Mouse (Mus musculus) Muller cell, postnatal 12 days (primary cell): ENCODE measurements around the gene Anapc13.
A peak's percentile ranks its signal among the peaks of the same experiment; 100 is the strongest.

ENCODE experiments used
- DNase-seq: peaks from one replicate; pipeline ENCODE4 v3.0.0-alpha.2; 2015; ENCODE audit errors: inconsistent ontology term

The Anapc13 gene

GRCm38 (mm10) chr9:102631589-102632147 is 5.6 kb downstream of the Anapc13 start:
- no peak for DNase-seq

- no peak for DNase-seq
Observed at GRCm38 (mm10) chr9:102632173-102632572, 6.1 kb downstream of the Anapc13 start.

- peak; percentile 49 for DNase-seq
Observed at GRCm38 (mm10) chr9:102632923-102633537, 6.9 kb downstream of the Anapc13 start.

- no peak for DNase-seq
Observed at GRCm38 (mm10) chr9:102634453-102634852, 8.4 kb downstream of the Anapc13 start.

- peak; percentile 71 for DNase-seq
Observed at GRCm38 (mm10) chr9:102636553-102636952, 10.5 kb downstream of the Anapc13 start.

GRCm38 (mm10) chr9:102637115-102637514 is 11.0 kb downstream of the Anapc13 start:
- no peak for DNase-seq

- DNase-seq = no peak
Observed at GRCm38 (mm10) chr9:102638963-102639362, 12.9 kb downstream of the Anapc13 start.

- DNase-seq = no peak
Observed at GRCm38 (mm10) chr9:102639510-102639909, 13.4 kb downstream of the Anapc13 start.

- peak; percentile 65 for DNase-seq
Observed at GRCm38 (mm10) chr9:102641531-102641930, 15.4 kb downstream of the Anapc13 start.

- no peak for DNase-seq
Observed at GRCm38 (mm10) chr9:102643071-102643485, 17.0 kb downstream of the Anapc13 start.

- DNase-seq = peak; percentile 99
Observed at GRCm38 (mm10) chr9:102643486-102644101, 17.5 kb downstream of the Anapc13 start.

GRCm38 (mm10) chr9:102645119-102645695 is 19.1 kb downstream of the Anapc13 start:
- peak; percentile 35 for DNase-seq

- no peak for DNase-seq
Observed at GRCm38 (mm10) chr9:102647010-102647409, 20.9 kb downstream of the Anapc13 start.

- DNase-seq = peak; percentile 90
Observed at GRCm38 (mm10) chr9:102649917-102650527, 23.9 kb downstream of the Anapc13 start.

- peak; percentile 95 for DNase-seq
Observed at GRCm38 (mm10) chr9:102650637-102651036, 24.5 kb downstream of the Anapc13 start.

- DNase-seq = no peak
Observed at GRCm38 (mm10) chr9:102651199-102651720, 25.2 kb downstream of the Anapc13 start.

GRCm38 (mm10) chr9:102656355-102657095 is 30.4 kb downstream of the Anapc13 start:
- no peak for DNase-seq

GRCm38 (mm10) chr9:102668115-102668514 is 42.0 kb downstream of the Anapc13 start:
- no peak for DNase-seq

- DNase-seq = no peak
Observed at GRCm38 (mm10) chr9:102668906-102669305, 42.8 kb downstream of the Anapc13 start.

GRCm38 (mm10) chr9:102673381-102673780 is 47.3 kb downstream of the Anapc13 start:
- peak; percentile 67 for DNase-seq

GRCm38 (mm10) chr9:102675922-102676321 is 49.8 kb downstream of the Anapc13 start:
- DNase-seq = no peak
